Mouse (Mus musculus) midbrain, embryonic 14.5 days (tissue): ENCODE measurements around the gene Alcam. TPM values are rescaled to one million over a fixed set of nuclear protein-coding genes. Genes with fewer than 3 reads are reported as not detected.

Source experiments
- ATAC-seq: fragments of 200-750 bp; cut with Nextera tagmentation; 2 replicates; pipeline ENCODE4 v1.8.0; 2017; ENCODE audit warnings: moderate number of reproducible peaks, moderate library complexity; ENCODE audit not compliant: low FRiP score, low TSS enrichment
- DNase-seq: peaks from one replicate; pipeline ENCODE4 v3.0.0-alpha.2; 2015
- H3K27ac ChIP-seq: fragments of 300-500 bp; sonication (generic); replicated peaks from 2 replicates; pipeline ENCODE4 v1.5.1; 2014; ENCODE audit warnings: mild to moderate bottlenecking, low read depth, low read length, moderate library complexity
- H3K27me3 ChIP-seq: fragments of 300-500 bp; sonication (generic); 2 replicates; pipeline ENCODE4 v1.6.1; 2014; ENCODE audit warnings: low read length, control low read depth, mixed read lengths; ENCODE audit not compliant: control insufficient read depth, insufficient read depth
- H3K36me3 ChIP-seq: fragments of 300-500 bp; sonication (generic); 2 replicates; pipeline ENCODE4 v1.6.1; 2014; ENCODE audit warnings: low read length, control low read depth; ENCODE audit not compliant: control insufficient read depth, insufficient read depth
- H3K4me1 ChIP-seq: fragments of 300-500 bp; sonication (generic); 2 replicates; pipeline ENCODE4 v1.6.1; 2014; ENCODE audit warnings: mild to moderate bottlenecking, antibody characterized with exemption, low read length, control low read depth; ENCODE audit not compliant: control insufficient read depth, insufficient read depth
- H3K4me2 ChIP-seq: fragments of 300-500 bp; sonication (generic); 2 replicates; pipeline ENCODE4 v1.6.1; 2014; ENCODE audit warnings: mild to moderate bottlenecking, low read length, moderate library complexity
- H3K4me3 ChIP-seq: fragments of 300-500 bp; sonication (generic); replicated peaks from 2 replicates; pipeline ENCODE4 v1.5.1; 2014; ENCODE audit warnings: low read depth, low read length
- H3K9ac ChIP-seq: fragments of 300-500 bp; sonication (generic); replicated peaks from 2 replicates; pipeline ENCODE4 v1.6.1; 2014; ENCODE audit warnings: mild to moderate bottlenecking, low read length, moderate library complexity
- H3K9me3 ChIP-seq: fragments of 300-500 bp; sonication (generic); 2 replicates; pipeline ENCODE4 v1.6.1; 2016; ENCODE audit warnings: low read length, control low read depth, mixed read lengths; ENCODE audit not compliant: control insufficient read depth
- WGBS: fragments of 180-500 bp; shearing (Covaris S2); extraction: QIAGEN DNeasy Blood & Tissue Kit; methylation state at CpG from one replicate; pipeline ENCODE4 v1.1.7; 2014; 5-methylcytosine and 5-hydroxymethylcytosine counted together
- polyA plus RNA-seq: library from polyadenylated mRNA; unstranded; fragments of >200 nt; fragmentation: Nextera tagmentation; extraction: Ambion mirVana; gene quantifications from 2 replicates; pipeline ENCODE4 v1.2.1, GENCODE M21; 2014

Alcam gene
- 46.0 and 63.1 TPM in 2 replicates for polyA plus RNA-seq

- Histone ChIP-seq H3K4me3 (peak within 1 kb of the TSS; percentile 55), H3K4me1 (peaks cover 23% of the 10 kb centered on the region), H3K9ac (peak within 1 kb of the TSS; percentile 45), H3K9me3 (no peaks in the 10 kb centered on the region), H3K36me3 (no peaks in the 10 kb centered on the region), H3K4me2 (peak within 1 kb of the TSS; percentile 69), H3K27ac (peak within 1 kb of the TSS; percentile 58), H3K27me3 (no peaks in the 10 kb centered on the region)
- ATAC-seq (no peak), DNase-seq (peak; percentile 81)
- WGBS: under 1% methylated on average over 14 of the region's 14 CpGs
These were observed at the start of gene Alcam for GRCm38 (mm10) chr16:52453971-52454514. Gene Alcam, minus strand, starts transcription at chr16:52454074.

GRCm38 (mm10) chr16:52498757-52499335 is 45.0 kb upstream of the Alcam start:
- Histone ChIP-seq H3K4me3 (no peak overlapping the region), H3K36me3 (no peaks in the 10 kb centered on the region), H3K9me3 (no peaks in the 10 kb centered on the region), H3K9ac (no peak overlapping the region), H3K27me3 (no peaks in the 10 kb centered on the region), H3K4me2 (no peak overlapping the region), H3K27ac (no peak overlapping the region), H3K4me1 (no peaks in the 10 kb centered on the region)
- no peak for ATAC-seq
- DNase-seq: no peak
- WGBS: 83% methylated on average over 4 of the region's 4 CpGs

DNA sequence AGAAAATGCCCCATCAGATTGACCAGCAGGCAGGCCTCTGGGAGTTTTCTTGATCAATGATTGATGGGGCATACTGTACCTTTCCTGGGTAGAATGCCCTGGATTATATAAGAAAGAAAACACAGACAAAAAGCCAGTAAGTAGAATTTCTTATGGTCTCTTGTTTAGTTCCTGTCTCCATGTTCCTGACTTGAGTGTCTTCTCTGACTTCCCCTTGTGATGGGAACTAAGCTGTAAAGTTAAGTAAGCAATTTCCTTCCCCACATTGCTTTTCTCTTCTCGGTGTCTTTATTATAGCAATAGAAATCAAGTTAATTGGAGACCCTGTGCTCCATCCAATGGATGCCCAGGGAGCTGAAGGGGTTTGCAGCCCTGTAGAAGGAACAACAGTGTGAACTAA is 36.7 kb upstream of the Alcam start:
- Histone ChIP-seq H3K4me3 (no peak overlapping the region), H3K27me3 (no peaks in the 10 kb centered on the region), H3K4me1 (no peaks in the 10 kb centered on the region), H3K36me3 (no peaks in the 10 kb centered on the region), H3K4me2 (no peak overlapping the region), H3K27ac (no peak overlapping the region), H3K9ac (no peak overlapping the region), H3K9me3 (no peaks in the 10 kb centered on the region)
- WGBS: 91% methylated on average over 1 of the region's 1 CpGs
- DNase-seq (no peak), ATAC-seq (no peak)

DNA sequence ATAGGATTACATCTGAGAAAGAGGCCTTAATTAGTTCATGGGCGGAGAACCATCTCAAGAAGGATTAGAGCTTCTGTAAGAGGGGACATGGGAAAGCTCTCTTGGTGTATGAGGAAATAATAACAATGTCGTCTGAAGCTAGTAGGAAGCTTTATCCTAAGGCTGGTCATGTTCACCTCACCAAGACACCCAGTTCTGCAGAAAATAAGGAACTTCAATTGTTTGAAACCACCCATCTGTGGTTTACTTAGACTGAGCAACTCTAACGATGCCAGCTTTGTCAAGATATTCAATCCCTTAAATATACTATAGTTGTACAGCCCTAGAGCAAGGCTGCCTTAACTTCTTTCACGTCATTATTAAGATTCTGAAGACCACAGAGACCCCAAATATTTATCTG is 20.4 kb upstream of the Alcam start:
- Histone ChIP-seq H3K36me3 (no peaks in the 10 kb centered on the region), H3K4me3 (no peak overlapping the region), H3K4me2 (no peak overlapping the region), H3K9me3 (no peaks in the 10 kb centered on the region), H3K9ac (no peak overlapping the region), H3K4me1 (no peaks in the 10 kb centered on the region), H3K27ac (no peak overlapping the region), H3K27me3 (no peaks in the 10 kb centered on the region)
- ATAC-seq: no peak
- no peak for DNase-seq
- 75% methylated on average over 4 of the region's 4 CpGs for WGBS

DNA sequence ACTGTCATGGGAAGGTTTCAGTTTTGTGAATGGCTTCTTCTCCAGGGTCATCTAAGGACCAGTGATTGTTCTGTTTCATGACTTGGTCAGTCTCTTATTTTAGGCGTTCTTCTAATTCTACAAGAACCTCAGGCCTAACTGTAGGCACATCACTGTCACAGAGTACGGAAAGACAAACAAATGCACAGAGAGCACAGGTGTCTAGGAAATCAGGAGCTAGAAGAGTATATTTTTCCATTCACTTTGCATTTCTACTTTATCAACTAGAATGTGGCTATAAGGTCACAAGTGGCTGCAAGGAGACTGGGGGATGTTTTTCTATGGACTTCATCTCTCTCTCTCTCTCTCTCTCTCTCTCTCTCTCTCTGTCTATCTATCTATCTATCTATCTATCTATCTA is 19.2 kb upstream of the Alcam start:
- no peak overlapping the region for H3K4me3 ChIP-seq
- no peak overlapping the region for H3K4me2 ChIP-seq
- no peak overlapping the region for H3K9ac ChIP-seq
- DNase-seq (no peak), ATAC-seq (no peak)
- no peaks in the 10 kb centered on the region for H3K36me3 ChIP-seq
- no peaks in the 10 kb centered on the region for H3K9me3 ChIP-seq
- H3K27me3 ChIP-seq: no peaks in the 10 kb centered on the region
- H3K4me1 ChIP-seq: no peaks in the 10 kb centered on the region
- 98% methylated on average over 2 of the region's 2 CpGs for WGBS
- H3K27ac ChIP-seq: no peak overlapping the region

GRCm38 (mm10) chr16:52472635-52473034 is 18.8 kb upstream of the Alcam start:
- no peak for ATAC-seq
- H3K4me1 ChIP-seq: no peaks in the 10 kb centered on the region
- H3K27ac ChIP-seq: no peak overlapping the region
- no peak overlapping the region for H3K9ac ChIP-seq
- no peaks in the 10 kb centered on the region for H3K9me3 ChIP-seq
- WGBS: 90% methylated on average over 3 of the region's 3 CpGs
- DNase-seq: no peak
- H3K36me3 ChIP-seq: no peaks in the 10 kb centered on the region
- no peak overlapping the region for H3K4me3 ChIP-seq
- no peak overlapping the region for H3K4me2 ChIP-seq
- no peaks in the 10 kb centered on the region for H3K27me3 ChIP-seq

- H3K27me3 ChIP-seq: no peaks in the 10 kb centered on the region
- H3K4me1 ChIP-seq: no peaks in the 10 kb centered on the region
- H3K27ac ChIP-seq: no peak overlapping the region
- no peaks in the 10 kb centered on the region for H3K36me3 ChIP-seq
- DNase-seq: no peak
- H3K4me2 ChIP-seq: no peak overlapping the region
- no peaks in the 10 kb centered on the region for H3K9me3 ChIP-seq
- H3K9ac ChIP-seq: no peak overlapping the region
- no peak for ATAC-seq
- no peak overlapping the region for H3K4me3 ChIP-seq
These were observed 18.2 kb upstream of the Alcam start for GRCm38 (mm10) chr16:52472059-52472458.

- Histone ChIP-seq H3K4me3 (no peak overlapping the region), H3K9ac (no peak overlapping the region), H3K4me2 (no peak overlapping the region), H3K4me1 (no peaks in the 10 kb centered on the region), H3K27me3 (no peaks in the 10 kb centered on the region), H3K27ac (no peak overlapping the region), H3K36me3 (no peaks in the 10 kb centered on the region), H3K9me3 (no peaks in the 10 kb centered on the region)
- ATAC-seq: no peak
- 93% methylated on average over 2 of the region's 2 CpGs for WGBS
- DNase-seq: no peak
These were observed 17.0 kb upstream of the Alcam start for GRCm38 (mm10) chr16:52470881-52471280.

DNA sequence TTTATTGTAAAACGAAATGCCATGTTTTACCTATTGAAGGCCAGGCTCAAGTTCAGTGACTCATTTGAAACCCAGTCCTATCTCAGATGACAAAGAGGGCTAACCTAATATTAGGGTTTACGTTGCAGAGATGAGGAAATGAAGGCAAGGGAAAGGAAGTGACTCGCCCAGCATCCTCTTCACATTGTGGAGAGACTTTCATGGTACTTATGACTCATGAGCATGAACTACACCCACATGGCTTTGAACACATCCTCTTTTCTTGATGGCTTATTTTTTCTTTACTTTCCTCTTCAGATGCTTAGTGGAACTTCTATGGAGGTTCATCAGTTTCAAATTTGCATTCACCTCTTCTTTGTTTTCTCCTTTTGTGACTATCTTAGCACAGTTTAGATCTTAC is 16.4 kb upstream of the Alcam start:
- Histone ChIP-seq H3K9me3 (no peaks in the 10 kb centered on the region), H3K4me2 (no peak overlapping the region), H3K27me3 (no peaks in the 10 kb centered on the region), H3K9ac (no peak overlapping the region), H3K4me1 (no peaks in the 10 kb centered on the region), H3K27ac (no peak overlapping the region), H3K36me3 (no peaks in the 10 kb centered on the region), H3K4me3 (no peak overlapping the region)
- ATAC-seq (no peak), DNase-seq (no peak)
- 93% methylated on average over 3 of the region's 3 CpGs for WGBS
